Mouse (Mus musculus): ENCODE results near the gene Tent5c. TPM values are rescaled to one million over a fixed set of nuclear protein-coding genes. Genes with fewer than 3 reads are reported as not detected.

The Tent5c gene
- polyA plus RNA-seq, 1 experiment from 2014 or later: 11.5 TPM

GRCm38 (mm10) chr3:100438461-100439002, 50.6 kb downstream of the Tent5c start:
- ATAC-seq (peak; percentile 29; the same call in 1 of the 2 replicates), DNase-seq (ENCODE audit: low spot score) (no peak)
- Histone ChIP-seq H3K4me1 (ENCODE audit: insufficient read depth, low read depth, low read length) (no peaks in the 10 kb centered on the region), H3K36me3 (ENCODE audit: insufficient read depth, low read length) (no peaks in the 10 kb centered on the region), H3K9me3 (ENCODE audit: low read length) (no peaks in the 10 kb centered on the region), H3K27me3 (replicated peaks; ENCODE audit: insufficient read depth, low read length) (no peaks in the 10 kb centered on the region), H3K4me3 (ENCODE audit: low read depth, low read length) (no peak overlapping the region), H3K4me2 (replicated peaks; ENCODE audit: low read depth, low read length) (no peak overlapping the region), H3K27ac (ENCODE audit: low read length) (no peak overlapping the region), H3K9ac (replicated peaks; ENCODE audit: low read depth) (no peak overlapping the region)
- WGBS: 59% methylated on average over 4 of the region's 4 CpGs
- TF ChIP-seq EP300 (IDR thresholded peaks at IDR 0.05): no peak
- no peak for TF ChIP-seq CTCF (IDR thresholded peaks at IDR 0.05)

- no peaks in the 10 kb centered on the region for H3K4me1 ChIP-seq (ENCODE audit: insufficient read depth, low read depth, low read length)
- H3K9me3 ChIP-seq (ENCODE audit: low read length): no peaks in the 10 kb centered on the region
- H3K9ac ChIP-seq (replicated peaks; ENCODE audit: low read depth): no peak overlapping the region
- no peak for TF ChIP-seq CTCF (IDR thresholded peaks at IDR 0.05)
- no peak for TF ChIP-seq EP300 (IDR thresholded peaks at IDR 0.05)
- H3K27ac ChIP-seq (ENCODE audit: low read length): no peak overlapping the region
- H3K27me3 ChIP-seq (replicated peaks; ENCODE audit: insufficient read depth, low read length): no peaks in the 10 kb centered on the region
- no peak overlapping the region for H3K4me2 ChIP-seq (replicated peaks; ENCODE audit: low read depth, low read length)
- WGBS: 54% methylated on average over 7 of the region's 7 CpGs
- no peaks in the 10 kb centered on the region for H3K36me3 ChIP-seq (ENCODE audit: insufficient read depth, low read length)
- ATAC-seq: no peak
- no peak for DNase-seq (ENCODE audit: low spot score)
- H3K4me3 ChIP-seq (ENCODE audit: low read depth, low read length): no peak overlapping the region
Measured at GRCm38 (mm10) chr3:100436756-100437155, 52.4 kb downstream of the Tent5c start.

DNA sequence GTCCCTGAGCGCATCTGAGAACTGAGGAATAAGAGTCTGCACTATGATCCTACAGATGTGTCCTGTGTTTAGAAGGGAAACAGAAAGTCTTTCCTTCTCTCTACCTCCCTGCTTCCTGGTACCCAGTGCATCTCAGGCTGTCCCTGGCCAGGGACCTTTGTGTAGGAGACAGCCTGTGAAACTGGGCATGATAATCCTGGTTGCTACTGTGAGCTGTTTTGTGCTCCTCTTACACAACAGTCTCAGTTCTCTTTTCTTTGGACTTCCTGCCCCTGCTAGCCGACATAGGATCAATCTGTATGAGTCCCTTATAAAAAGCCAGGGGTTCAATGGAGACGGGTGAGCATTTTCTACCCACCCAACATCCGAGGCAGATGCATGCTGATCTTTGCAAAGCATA, 57.4 kb downstream of the Tent5c start:
- 82% methylated on average over 4 of the region's 4 CpGs for WGBS
- Histone ChIP-seq H3K27ac (ENCODE audit: low read length) (no peak overlapping the region), H3K9me3 (ENCODE audit: low read length) (no peaks in the 10 kb centered on the region), H3K27me3 (replicated peaks; ENCODE audit: insufficient read depth, low read length) (no peaks in the 10 kb centered on the region), H3K4me3 (ENCODE audit: low read depth, low read length) (no peak overlapping the region), H3K4me1 (ENCODE audit: insufficient read depth, low read depth, low read length) (no peaks in the 10 kb centered on the region), H3K36me3 (ENCODE audit: insufficient read depth, low read length) (no peaks in the 10 kb centered on the region), H3K9ac (replicated peaks; ENCODE audit: low read depth) (no peak overlapping the region), H3K4me2 (replicated peaks; ENCODE audit: low read depth, low read length) (no peak overlapping the region)
- no peak for TF ChIP-seq EP300 (IDR thresholded peaks at IDR 0.05)
- TF ChIP-seq CTCF (IDR thresholded peaks at IDR 0.05): no peak
- ATAC-seq (no peak), DNase-seq (ENCODE audit: low spot score) (no peak)

DNA sequence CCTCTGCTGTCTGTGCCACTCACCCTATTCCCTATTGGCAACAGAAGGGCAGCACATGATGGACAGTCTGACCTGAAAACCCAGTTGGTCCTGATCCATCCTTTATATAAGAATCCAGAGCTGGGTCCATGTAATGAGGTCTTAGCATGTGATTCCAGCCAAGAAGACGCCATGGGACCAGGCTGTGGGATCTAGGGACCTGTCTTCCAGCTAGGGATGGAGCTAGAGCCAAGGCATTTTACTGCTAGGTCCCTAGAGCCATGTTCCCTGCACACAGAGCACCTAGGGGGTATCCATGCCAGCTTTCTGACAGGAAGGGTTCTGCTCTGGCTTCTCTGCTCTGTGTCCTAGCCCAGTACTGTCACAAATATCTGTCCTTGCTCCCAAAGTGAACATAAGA, 58.4 kb downstream of the Tent5c start:
- no peaks in the 10 kb centered on the region for H3K27me3 ChIP-seq (replicated peaks; ENCODE audit: insufficient read depth, low read length)
- H3K9me3 ChIP-seq (ENCODE audit: low read length): no peaks in the 10 kb centered on the region
- WGBS: 52% methylated on average over 1 of the region's 1 CpGs
- ATAC-seq (no peak), DNase-seq (ENCODE audit: low spot score) (no peak)
- no peak overlapping the region for H3K4me3 ChIP-seq (ENCODE audit: low read depth, low read length)
- H3K4me1 ChIP-seq (ENCODE audit: insufficient read depth, low read depth, low read length): no peaks in the 10 kb centered on the region
- H3K27ac ChIP-seq (ENCODE audit: low read length): no peak overlapping the region
- TF ChIP-seq EP300 (IDR thresholded peaks at IDR 0.05) (no peak), CTCF (IDR thresholded peaks at IDR 0.05) (no peak)
- no peak overlapping the region for H3K4me2 ChIP-seq (replicated peaks; ENCODE audit: low read depth, low read length)
- no peaks in the 10 kb centered on the region for H3K36me3 ChIP-seq (ENCODE audit: insufficient read depth, low read length)
- no peak overlapping the region for H3K9ac ChIP-seq (replicated peaks; ENCODE audit: low read depth)

GRCm38 (mm10) chr3:100430101-100430500, 59.0 kb downstream of the Tent5c start:
- ATAC-seq: no peak
- no peak overlapping the region for H3K27ac ChIP-seq (ENCODE audit: low read length)
- H3K4me1 ChIP-seq (ENCODE audit: insufficient read depth, low read depth, low read length): no peaks in the 10 kb centered on the region
- H3K4me3 ChIP-seq (ENCODE audit: low read depth, low read length): no peak overlapping the region
- no peaks in the 10 kb centered on the region for H3K36me3 ChIP-seq (ENCODE audit: insufficient read depth, low read length)
- DNase-seq (ENCODE audit: low spot score): no peak
- no peak for TF ChIP-seq EP300 (IDR thresholded peaks at IDR 0.05)
- no peak for TF ChIP-seq CTCF (IDR thresholded peaks at IDR 0.05)
- no peak overlapping the region for H3K9ac ChIP-seq (replicated peaks; ENCODE audit: low read depth)
- H3K4me2 ChIP-seq (replicated peaks; ENCODE audit: low read depth, low read length): no peak overlapping the region
- no peaks in the 10 kb centered on the region for H3K9me3 ChIP-seq (ENCODE audit: low read length)
- WGBS: 87% methylated on average over 5 of the region's 5 CpGs
- no peaks in the 10 kb centered on the region for H3K27me3 ChIP-seq (replicated peaks; ENCODE audit: insufficient read depth, low read length)

DNA sequence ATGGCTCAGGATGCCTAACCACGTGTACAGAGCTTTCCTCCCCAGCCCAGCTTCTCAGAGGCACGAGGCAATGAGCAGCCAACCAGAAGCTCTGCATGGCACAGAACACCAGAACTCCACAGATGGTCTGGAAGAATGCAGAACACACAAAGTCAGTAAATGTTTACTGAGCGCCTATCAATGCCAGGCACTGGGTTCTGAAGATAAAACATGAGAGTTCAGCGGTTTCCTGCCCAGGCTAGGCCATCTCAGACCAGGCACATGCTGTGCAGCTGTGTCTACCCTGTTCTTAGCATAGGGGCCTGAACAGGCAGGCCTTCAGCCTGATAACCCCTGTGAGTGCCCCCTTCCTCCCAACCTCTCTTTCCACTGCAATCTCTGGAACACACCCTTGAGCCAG, 59.5 kb downstream of the Tent5c start:
- no peaks in the 10 kb centered on the region for H3K27me3 ChIP-seq (replicated peaks; ENCODE audit: insufficient read depth, low read length)
- DNase-seq (ENCODE audit: low spot score) (no peak), ATAC-seq (no peak)
- no peak overlapping the region for H3K4me2 ChIP-seq (replicated peaks; ENCODE audit: low read depth, low read length)
- no peaks in the 10 kb centered on the region for H3K4me1 ChIP-seq (ENCODE audit: insufficient read depth, low read depth, low read length)
- 46% methylated on average over 4 of the region's 4 CpGs for whole genome bisulfite sequencing
- no peaks in the 10 kb centered on the region for H3K36me3 ChIP-seq (ENCODE audit: insufficient read depth, low read length)
- no peaks in the 10 kb centered on the region for H3K9me3 ChIP-seq (ENCODE audit: low read length)
- H3K27ac ChIP-seq (ENCODE audit: low read length): no peak overlapping the region
- TF ChIP-seq EP300 (IDR thresholded peaks at IDR 0.05) (no peak), CTCF (IDR thresholded peaks at IDR 0.05) (no peak)
- no peak overlapping the region for H3K9ac ChIP-seq (replicated peaks; ENCODE audit: low read depth)
- H3K4me3 ChIP-seq (ENCODE audit: low read depth, low read length): no peak overlapping the region

GRCm38 (mm10) chr3:100427548-100427947, 61.6 kb downstream of the Tent5c start:
- TF ChIP-seq CTCF (IDR thresholded peaks at IDR 0.05): no peak
- no peak for TF ChIP-seq EP300 (IDR thresholded peaks at IDR 0.05)
- ATAC-seq (no peak), DNase-seq (ENCODE audit: low spot score) (no peak)
- Histone ChIP-seq H3K9ac (replicated peaks; ENCODE audit: low read depth) (no peak overlapping the region), H3K9me3 (ENCODE audit: low read length) (no peaks in the 10 kb centered on the region), H3K4me3 (ENCODE audit: low read depth, low read length) (no peak overlapping the region), H3K27ac (ENCODE audit: low read length) (no peak overlapping the region), H3K36me3 (ENCODE audit: insufficient read depth, low read length) (no peaks in the 10 kb centered on the region), H3K4me1 (ENCODE audit: insufficient read depth, low read depth, low read length) (no peaks in the 10 kb centered on the region), H3K27me3 (replicated peaks; ENCODE audit: insufficient read depth, low read length) (no peaks in the 10 kb centered on the region), H3K4me2 (replicated peaks; ENCODE audit: low read depth, low read length) (no peak overlapping the region)
- WGBS: 31% methylated on average over 6 of the region's 6 CpGs
